Mouse (Mus musculus) embryonic facial prominence, embryonic 12.5 days (tissue): ENCODE results near the gene Atg7. TPM values are rescaled to one million over a fixed set of nuclear protein-coding genes. Genes with fewer than 3 reads are reported as not detected.

Experiments
- ATAC-seq: fragments of 200-750 bp; cut with Nextera tagmentation; 2 replicates; pipeline ENCODE4 v1.8.0; 2017; ENCODE audit not compliant: insufficient number of reproducible peaks, insufficient read depth, low FRiP score, low TSS enrichment
- H3K27ac ChIP-seq: fragments of 300-500 bp; sonication (generic); 2 replicates; pipeline ENCODE4 v1.5.1; 2016; ENCODE audit warnings: mild to moderate bottlenecking
- H3K27me3 ChIP-seq: fragments of 300-500 bp; sonication (generic); 2 replicates; pipeline ENCODE4 v1.6.1; 2016; ENCODE audit warnings: mild to moderate bottlenecking, moderate library complexity
- H3K36me3 ChIP-seq: fragments of 300-500 bp; sonication (generic); 2 replicates; pipeline ENCODE4 v1.6.1; 2016; ENCODE audit warnings: mild to moderate bottlenecking
- H3K4me1 ChIP-seq: fragments of 300-500 bp; sonication (generic); 2 replicates; pipeline ENCODE4 v1.6.1; 2016
- H3K4me2 ChIP-seq: fragments of 300-500 bp; sonication (generic); replicated peaks from 2 replicates; pipeline ENCODE4 v1.6.1; 2016; ENCODE audit warnings: mild to moderate bottlenecking, moderate library complexity
- H3K4me3 ChIP-seq: fragments of 300-500 bp; sonication (generic); 2 replicates; pipeline ENCODE4 v1.5.1; 2016; ENCODE audit warnings: mild to moderate bottlenecking
- H3K9ac ChIP-seq: fragments of 300-500 bp; sonication (generic); 2 replicates; pipeline ENCODE4 v1.6.1; 2016; ENCODE audit warnings: mild to moderate bottlenecking, moderate library complexity
- H3K9me3 ChIP-seq: fragments of 300-500 bp; sonication (generic); 2 replicates; pipeline ENCODE4 v1.6.1; 2016; ENCODE audit warnings: mild to moderate bottlenecking, moderate library complexity
- WGBS: fragments of 180-500 bp; shearing (Covaris S2); methylation state at CpG from one replicate; pipeline ENCODE4 v1.1.7; 2016; 5-methylcytosine and 5-hydroxymethylcytosine counted together
- polyA plus RNA-seq: library from polyadenylated mRNA; unstranded; fragments of >200 nt; fragmentation: Nextera tagmentation; extraction: Ambion mirVana; gene quantifications from 2 replicates; pipeline ENCODE4 v1.2.1, GENCODE M21; 2016

Gene Atg7
- polyA plus RNA-seq, 1 experiment from 2014 or later, result 18.3 TPM

DNA sequence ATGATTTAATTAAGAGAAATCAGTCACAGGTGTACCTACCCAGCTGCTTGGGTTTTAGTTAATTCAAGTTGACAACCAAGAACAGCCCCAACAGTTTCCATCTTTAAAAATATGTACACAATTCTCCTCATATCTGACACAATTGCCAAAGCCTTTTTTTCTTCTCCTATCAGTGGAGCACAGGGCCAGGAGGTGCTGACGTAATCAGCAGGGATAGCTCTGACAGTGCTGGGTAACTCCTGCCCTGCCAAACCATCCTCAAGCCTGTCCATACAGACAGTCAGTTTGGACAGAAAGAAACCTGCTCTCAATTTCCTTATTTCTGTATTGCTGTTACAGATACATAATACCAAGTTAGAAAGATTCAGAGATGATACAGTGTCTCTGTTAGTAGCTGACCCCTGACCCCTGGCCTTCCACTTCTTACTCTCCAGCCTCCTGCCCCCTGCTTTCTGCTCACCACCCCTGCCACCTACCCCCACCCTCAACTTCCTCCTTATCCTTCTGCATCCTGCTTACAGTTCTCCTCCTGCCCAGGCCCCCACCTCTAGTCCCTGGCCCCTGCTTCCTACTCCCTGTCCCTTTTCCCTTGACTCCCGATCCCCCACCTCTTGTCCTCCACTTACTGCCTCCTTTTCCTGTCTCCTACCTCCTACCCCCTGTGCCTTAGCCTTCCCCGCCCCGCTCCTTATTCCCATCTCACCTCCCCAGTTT is 16.5 kb downstream of the Atg7 start:
- Histone ChIP-seq H3K27me3 (no peaks in the 10 kb centered on the region), H3K4me3 (no peak overlapping the region), H3K36me3 (no peaks in the 10 kb centered on the region), H3K9me3 (no peaks in the 10 kb centered on the region), H3K4me2 (no peak overlapping the region), H3K9ac (no peak overlapping the region), H3K27ac (no peak overlapping the region), H3K4me1 (no peaks in the 10 kb centered on the region)
- no peak for ATAC-seq
- 65% methylated on average over 4 of the region's 4 CpGs for WGBS

DNA sequence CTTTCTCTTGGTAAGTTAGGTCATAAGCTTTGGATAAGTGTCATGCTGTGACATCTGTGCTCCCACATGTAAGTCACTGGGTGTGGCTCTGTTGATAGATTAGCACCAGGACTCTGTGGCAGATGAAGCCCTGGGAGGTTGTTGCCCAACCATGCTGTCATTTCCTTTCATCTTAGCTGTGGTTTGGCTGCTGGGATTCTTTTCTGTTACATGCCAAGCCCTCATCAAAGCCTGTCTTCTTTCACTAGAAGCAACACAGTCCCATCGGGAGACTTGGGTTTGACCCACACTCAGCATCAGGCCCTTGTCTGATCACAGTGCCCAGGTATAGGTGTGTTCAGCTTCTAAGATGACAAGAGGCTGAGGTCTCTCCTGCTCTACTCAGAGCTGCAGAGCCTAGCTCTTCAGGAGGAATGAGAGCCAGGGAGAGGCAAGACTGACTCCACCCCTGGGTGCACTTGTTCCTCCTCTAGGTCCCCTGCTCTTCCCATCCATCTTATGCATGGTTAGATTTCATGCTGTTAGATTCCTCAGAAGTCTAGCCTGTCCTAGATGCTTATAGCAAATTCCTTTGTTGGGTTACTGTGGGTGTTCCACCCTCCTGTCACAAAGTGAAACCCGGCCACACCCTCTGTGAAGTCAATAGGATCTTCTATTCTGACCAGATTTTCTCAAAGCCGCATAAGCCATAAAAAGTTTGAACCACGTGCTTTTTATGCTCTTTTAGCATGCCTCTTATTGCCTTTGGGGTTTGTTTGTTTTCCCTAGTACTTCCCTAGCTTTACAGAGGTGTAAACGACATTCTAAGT is 17.3 kb downstream of the Atg7 start:
- WGBS, result 65% methylated on average over 5 of the region's 5 CpGs
- Histone ChIP-seq H3K9me3 (no peaks in the 10 kb centered on the region), H3K27ac (no peak overlapping the region)

DNA sequence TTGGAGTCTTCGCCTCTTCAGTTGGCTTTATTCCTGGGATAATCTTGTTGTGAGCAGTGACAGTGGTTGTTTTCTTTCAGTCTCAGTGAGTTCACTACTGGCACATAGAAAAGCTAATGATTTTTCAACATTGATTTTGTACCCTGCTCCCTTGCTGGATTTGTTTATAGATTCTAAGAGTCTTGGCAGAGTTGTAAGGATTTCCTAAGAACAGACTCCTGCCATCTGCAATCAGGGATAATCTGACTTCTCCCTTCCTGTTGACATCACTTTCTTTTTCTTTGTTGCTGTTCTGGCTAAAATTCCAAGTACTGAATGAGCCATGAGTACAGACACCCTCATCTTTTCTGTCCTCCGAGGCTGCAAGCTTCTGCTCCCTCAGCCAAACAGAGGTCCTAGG is 20.8 kb downstream of the Atg7 start:
- Histone ChIP-seq H3K4me3 (no peak overlapping the region), H3K4me2 (no peak overlapping the region), H3K4me1 (no peaks in the 10 kb centered on the region), H3K9ac (no peak overlapping the region), H3K36me3 (no peaks in the 10 kb centered on the region), H3K27me3 (no peaks in the 10 kb centered on the region), H3K9me3 (no peaks in the 10 kb centered on the region), H3K27ac (no peak overlapping the region)
- no peak for ATAC-seq
- WGBS, result 85% methylated on average over 2 of the region's 2 CpGs

More for the DNA sequence above, 17.3 kb downstream of the Atg7 start:
- no peak overlapping the region for H3K9ac ChIP-seq
- H3K27me3 ChIP-seq, result no peaks in the 10 kb centered on the region
- H3K4me2 ChIP-seq, result no peak overlapping the region
- no peak overlapping the region for H3K4me3 ChIP-seq
- H3K36me3 ChIP-seq, result no peaks in the 10 kb centered on the region
- H3K4me1 ChIP-seq, result no peaks in the 10 kb centered on the region
- no peak for ATAC-seq

DNA sequence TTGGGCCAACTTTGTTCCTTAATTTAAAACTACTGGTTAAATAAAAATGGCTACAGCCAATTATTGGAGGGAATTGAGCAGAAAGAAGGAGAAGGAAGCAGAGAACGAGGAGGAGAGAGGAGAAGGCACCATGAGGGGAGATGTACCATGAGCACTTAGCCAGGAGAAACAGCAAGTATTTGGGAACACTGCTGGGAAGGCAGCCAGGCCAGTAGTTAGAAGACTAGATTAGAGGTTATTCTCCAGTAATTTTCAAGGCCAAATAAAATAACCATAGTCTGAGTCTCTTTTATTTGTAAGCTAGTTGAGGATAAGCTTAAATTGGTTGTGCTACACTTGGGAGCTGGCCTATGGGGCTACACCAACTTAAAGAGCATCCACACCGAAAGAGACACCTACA is 21.8 kb downstream of the Atg7 start:
- Histone ChIP-seq H3K4me2 (no peak overlapping the region), H3K27ac (no peak overlapping the region), H3K36me3 (no peaks in the 10 kb centered on the region), H3K9ac (no peak overlapping the region), H3K4me3 (no peak overlapping the region), H3K9me3 (no peaks in the 10 kb centered on the region), H3K4me1 (no peaks in the 10 kb centered on the region), H3K27me3 (no peaks in the 10 kb centered on the region)
- ATAC-seq, result no peak
- WGBS, result 77% methylated on average over 2 of the region's 2 CpGs

DNA sequence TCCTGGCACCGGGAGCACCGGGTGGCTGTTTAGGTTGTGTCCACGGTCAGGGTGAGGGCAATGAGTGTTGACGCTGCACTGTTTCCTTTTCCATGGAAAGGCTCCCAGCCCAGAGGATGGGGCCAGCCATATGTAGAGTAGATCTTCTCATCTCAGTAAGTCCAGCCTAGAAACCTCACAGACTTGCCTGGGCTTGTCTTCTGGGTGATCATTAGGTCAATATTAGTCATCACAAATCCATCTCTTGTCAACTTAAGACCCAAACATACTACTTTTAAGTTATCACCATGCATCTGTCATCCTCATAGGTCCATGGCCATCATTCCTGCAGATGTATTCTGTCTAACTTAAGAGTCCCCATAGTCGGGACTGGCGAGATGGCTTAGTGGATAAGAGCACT is 24.6 kb downstream of the Atg7 start:
- no peak for ATAC-seq
- WGBS, result 91% methylated on average over 6 of the region's 6 CpGs

DNA sequence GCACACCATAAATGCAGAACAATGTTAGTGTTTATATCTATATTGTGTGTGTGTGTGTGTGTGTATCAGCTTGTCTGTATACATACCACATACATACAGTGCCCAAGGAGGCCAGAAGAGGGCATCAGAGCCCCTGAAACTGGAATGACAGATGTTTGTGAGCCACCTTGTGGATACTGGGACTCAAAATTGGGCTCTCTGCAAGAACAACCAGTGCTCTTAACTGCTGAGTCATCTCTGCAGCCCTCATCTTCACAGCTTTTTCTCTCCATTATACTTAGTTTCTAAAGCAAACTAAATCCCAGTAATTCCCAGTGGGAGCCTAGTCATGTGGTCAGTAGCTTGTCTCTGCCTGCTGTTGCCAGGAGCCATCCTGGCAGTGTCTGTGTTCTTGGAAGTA is 31.9 kb downstream of the Atg7 start:
- Histone ChIP-seq H3K27ac (no peak overlapping the region), H3K4me2 (no peak overlapping the region), H3K9ac (no peak overlapping the region), H3K9me3 (no peaks in the 10 kb centered on the region), H3K27me3 (no peaks in the 10 kb centered on the region), H3K4me3 (no peak overlapping the region), H3K36me3 (peaks cover 6% of the 10 kb centered on the region; the same call in 1 of the 2 replicates), H3K4me1 (no peaks in the 10 kb centered on the region)
- no peak for ATAC-seq

More for the DNA sequence above, 24.6 kb downstream of the Atg7 start:
- Histone ChIP-seq H3K4me3 (no peak overlapping the region), H3K36me3 (no peaks in the 10 kb centered on the region), H3K27me3 (no peaks in the 10 kb centered on the region), H3K9ac (no peak overlapping the region), H3K4me1 (no peaks in the 10 kb centered on the region), H3K27ac (no peak overlapping the region), H3K4me2 (no peak overlapping the region), H3K9me3 (no peaks in the 10 kb centered on the region)

DNA sequence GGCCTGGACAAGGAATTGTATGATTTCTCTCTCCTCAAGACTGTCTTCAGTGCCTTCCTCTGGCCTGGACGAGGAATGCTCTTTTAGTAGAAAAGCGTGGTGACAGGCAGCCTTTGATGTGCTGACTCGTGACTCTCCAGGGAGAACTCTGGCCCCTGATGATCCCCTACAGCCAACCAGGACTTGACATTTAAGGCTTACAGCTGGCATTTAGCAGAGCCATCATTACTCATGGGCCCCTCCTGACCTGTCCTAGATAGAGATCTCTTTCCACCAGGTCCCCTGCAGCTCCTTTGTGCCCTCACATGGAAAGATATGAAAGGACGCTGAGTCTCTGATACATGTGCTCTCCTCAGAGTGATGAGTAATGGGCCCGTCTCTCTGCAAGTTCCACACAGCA is 33.2 kb downstream of the Atg7 start:
- WGBS, result 65% methylated on average over 5 of the region's 5 CpGs
- Histone ChIP-seq H3K4me1 (no peaks in the 10 kb centered on the region), H3K27ac (no peak overlapping the region), H3K4me3 (no peak overlapping the region), H3K27me3 (no peaks in the 10 kb centered on the region), H3K9me3 (no peaks in the 10 kb centered on the region), H3K4me2 (no peak overlapping the region), H3K36me3 (peaks cover 6% of the 10 kb centered on the region; the same call in 1 of the 2 replicates), H3K9ac (no peak overlapping the region)
- no peak for ATAC-seq

DNA sequence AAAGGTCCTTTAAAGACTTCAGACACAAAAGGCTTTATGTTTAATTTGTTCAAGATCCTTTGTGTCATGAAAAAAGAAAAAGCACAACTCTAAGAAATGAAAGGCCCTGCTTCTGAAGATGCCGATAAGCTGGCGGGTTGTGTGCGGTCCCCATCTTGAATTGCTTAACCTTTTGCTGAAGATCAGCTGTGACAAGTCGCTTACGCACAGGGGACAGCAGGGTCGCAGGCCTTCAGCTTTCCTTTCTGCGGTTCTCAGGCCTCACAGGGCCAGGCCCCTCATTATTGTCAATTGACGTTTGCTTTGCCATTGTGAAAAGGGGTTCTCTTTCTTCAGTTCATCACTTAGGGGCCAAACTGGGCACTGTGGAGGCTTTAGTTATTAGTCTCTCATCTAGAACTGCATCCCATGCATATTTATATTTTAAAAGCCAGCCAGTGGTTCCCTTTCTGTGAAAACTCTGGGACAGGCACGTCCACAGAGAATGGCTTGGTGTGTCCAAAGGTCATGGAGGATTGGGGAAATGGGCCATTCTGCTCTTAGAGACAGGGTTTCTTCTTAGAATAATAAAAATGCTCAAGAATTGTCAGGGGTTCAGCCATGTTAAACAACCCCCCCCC is 39.3 kb downstream of the Atg7 start:
- Histone ChIP-seq H3K4me2 (no peak overlapping the region), H3K27me3 (no peaks in the 10 kb centered on the region), H3K9ac (no peak overlapping the region), H3K9me3 (no peaks in the 10 kb centered on the region), H3K4me1 (no peaks in the 10 kb centered on the region), H3K36me3 (peaks cover 6% of the 10 kb centered on the region; the same call in 1 of the 2 replicates), H3K4me3 (no peak overlapping the region), H3K27ac (no peak overlapping the region)
- 38% methylated on average over 9 of the region's 9 CpGs for WGBS
- ATAC-seq, result no peak

DNA sequence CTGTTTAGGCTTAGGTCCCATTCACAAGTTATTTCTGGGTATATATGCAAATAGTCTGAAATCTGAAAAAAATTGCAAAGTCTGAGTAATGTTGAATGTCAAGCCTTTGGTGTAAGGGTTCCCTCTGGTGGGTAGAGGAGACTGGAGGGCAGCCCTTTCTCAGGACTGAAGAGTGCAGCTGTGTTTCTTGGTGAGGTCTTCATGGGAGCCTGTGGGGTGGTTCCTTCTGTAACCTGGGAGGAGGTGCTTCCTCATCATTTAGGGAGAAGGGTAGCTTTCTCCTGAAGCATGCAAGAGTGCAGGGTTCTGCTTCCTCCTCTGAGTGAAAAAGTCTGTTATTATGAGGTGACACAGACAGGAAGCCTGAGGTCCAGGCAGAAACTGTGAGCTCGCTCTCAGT is 40.8 kb downstream of the Atg7 start:
- no peak overlapping the region for H3K4me2 ChIP-seq
- H3K4me1 ChIP-seq, result no peaks in the 10 kb centered on the region
- H3K4me3 ChIP-seq, result no peak overlapping the region
- no peak overlapping the region for H3K9ac ChIP-seq
- H3K27ac ChIP-seq, result no peak overlapping the region
- ATAC-seq, result no peak
- H3K9me3 ChIP-seq, result no peaks in the 10 kb centered on the region
- no peaks in the 10 kb centered on the region for H3K36me3 ChIP-seq
- H3K27me3 ChIP-seq, result no peaks in the 10 kb centered on the region
- 88% methylated on average over 1 of the region's 1 CpGs for WGBS

DNA sequence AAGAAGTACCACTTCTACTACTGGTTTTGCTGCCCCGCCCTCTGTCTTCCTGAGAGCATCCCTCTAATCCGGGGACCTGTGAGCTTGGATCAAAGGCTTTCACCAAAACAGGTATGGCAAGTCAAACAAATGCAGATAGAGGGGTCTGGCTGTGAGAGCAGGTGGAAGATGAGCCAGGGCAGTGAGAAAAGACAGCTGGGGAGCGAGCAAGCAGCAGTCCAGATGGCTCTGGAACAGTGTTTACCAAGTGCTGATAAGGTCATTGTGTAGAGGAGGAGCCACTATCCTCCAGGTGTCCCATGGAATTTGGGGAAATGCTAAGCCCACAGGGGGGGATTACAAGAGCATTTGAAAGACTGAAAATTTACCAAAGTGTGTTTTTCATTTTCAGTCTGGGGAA is 41.5 kb downstream of the Atg7 start:
- no peak overlapping the region for H3K4me2 ChIP-seq
- no peaks in the 10 kb centered on the region for H3K9me3 ChIP-seq
- H3K36me3 ChIP-seq, result no peaks in the 10 kb centered on the region
- WGBS, result 39% methylated on average over 3 of the region's 3 CpGs
- no peak for ATAC-seq
- H3K4me1 ChIP-seq, result no peaks in the 10 kb centered on the region
- H3K9ac ChIP-seq, result no peak overlapping the region
- no peaks in the 10 kb centered on the region for H3K27me3 ChIP-seq
- no peak overlapping the region for H3K4me3 ChIP-seq
- H3K27ac ChIP-seq, result no peak overlapping the region

DNA sequence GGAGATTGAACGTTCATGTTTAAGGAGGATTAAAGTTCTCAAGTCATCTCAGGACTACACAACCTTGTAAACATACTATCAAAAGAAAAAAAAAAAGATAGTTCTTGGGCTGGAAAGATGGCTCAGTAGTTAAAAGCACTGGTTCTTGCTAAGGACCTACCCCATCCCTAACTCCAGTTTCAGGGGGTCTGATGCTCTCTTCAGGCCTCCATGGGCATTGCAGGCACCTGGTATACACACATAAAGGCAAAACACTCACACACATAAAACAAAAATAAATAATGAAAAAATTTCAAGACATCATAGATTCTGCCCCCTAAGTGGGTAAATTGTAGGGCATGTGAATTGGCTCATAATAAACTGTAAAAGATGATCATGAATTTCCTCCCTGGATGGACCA is 42.5 kb downstream of the Atg7 start:
- H3K4me1 ChIP-seq, result peaks cover 2% of the 10 kb centered on the region; the same call in 1 of the 2 replicates
- WGBS, result 84% methylated on average over 1 of the region's 1 CpGs
- no peak overlapping the region for H3K4me2 ChIP-seq
- H3K27me3 ChIP-seq, result no peaks in the 10 kb centered on the region
- no peak overlapping the region for H3K4me3 ChIP-seq
- no peak overlapping the region for H3K9ac ChIP-seq
- H3K9me3 ChIP-seq, result no peaks in the 10 kb centered on the region
- no peaks in the 10 kb centered on the region for H3K36me3 ChIP-seq
- H3K27ac ChIP-seq, result no peak overlapping the region
- no peak for ATAC-seq

DNA sequence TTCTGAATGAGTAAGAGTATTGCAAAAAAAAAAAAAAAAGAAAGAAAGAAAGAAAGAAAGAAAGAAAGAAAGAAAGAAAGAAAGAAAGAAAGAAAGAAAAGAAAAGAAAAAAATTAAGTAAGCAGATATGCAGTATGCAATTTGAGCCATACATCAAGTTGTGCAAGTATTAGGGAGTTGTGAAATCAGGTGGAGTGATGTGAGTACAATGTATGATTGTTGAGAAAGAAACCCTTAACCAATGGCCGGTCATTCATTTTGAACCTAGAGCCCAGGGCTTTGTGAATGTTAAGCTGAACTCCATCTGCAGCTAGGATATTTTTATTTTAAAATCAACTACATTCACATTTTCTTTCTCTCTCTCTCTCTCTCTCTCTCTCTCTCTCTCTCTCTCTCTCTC is 44.1 kb downstream of the Atg7 start:
- no peak overlapping the region for H3K4me2 ChIP-seq
- no peaks in the 10 kb centered on the region for H3K27me3 ChIP-seq
- no peaks in the 10 kb centered on the region for H3K36me3 ChIP-seq
- no peak for ATAC-seq
- H3K9ac ChIP-seq, result no peak overlapping the region
- no peak overlapping the region for H3K27ac ChIP-seq
- WGBS, result 96% methylated on average over 1 of the region's 1 CpGs
- H3K4me3 ChIP-seq, result no peak overlapping the region
- H3K4me1 ChIP-seq, result peaks cover 6% of the 10 kb centered on the region; the same call in 1 of the 2 replicates
- H3K9me3 ChIP-seq, result no peaks in the 10 kb centered on the region
